Mouse (Mus musculus) hindbrain, embryonic 16.5 days (tissue): ENCODE measurements around the gene Ero1l. TPM values are rescaled to one million over a fixed set of nuclear protein-coding genes. Genes with fewer than 3 reads are reported as not detected.

Experiments
- ATAC-seq: fragments of 200-750 bp; cut with Nextera tagmentation; 2 replicates; pipeline ENCODE4 v1.8.0; 2017; ENCODE audit warnings: moderate TSS enrichment, moderate library complexity
- H3K27ac ChIP-seq: fragments of 300-500 bp; sonication (generic); 2 replicates; pipeline ENCODE4 v1.5.1; 2014; ENCODE audit warnings: low read depth, mild to moderate bottlenecking, control low read depth, low read length, moderate library complexity
- H3K27me3 ChIP-seq: fragments of 300-500 bp; sonication (generic); replicated peaks from 2 replicates; pipeline ENCODE4 v1.6.1; 2014; ENCODE audit warnings: low read length; ENCODE audit not compliant: control insufficient read depth, insufficient read depth
- H3K36me3 ChIP-seq: fragments of 300-500 bp; sonication (generic); 2 replicates; pipeline ENCODE4 v1.6.1; 2014; ENCODE audit warnings: mild to moderate bottlenecking, low read length, moderate library complexity, mixed read lengths; ENCODE audit not compliant: control insufficient read depth, insufficient read depth
- H3K4me1 ChIP-seq: fragments of 300-500 bp; sonication (generic); 2 replicates; pipeline ENCODE4 v1.6.1; 2014; ENCODE audit warnings: low read depth, low read length; ENCODE audit not compliant: control insufficient read depth, insufficient read depth
- H3K4me2 ChIP-seq: fragments of 300-500 bp; sonication (generic); 2 replicates; pipeline ENCODE4 v1.6.1; 2014; ENCODE audit warnings: mild to moderate bottlenecking, low read length, control low read depth, moderate library complexity
- H3K4me3 ChIP-seq: fragments of 300-500 bp; sonication (generic); 2 replicates; pipeline ENCODE4 v1.5.1; 2014; ENCODE audit warnings: mild to moderate bottlenecking, low read length, control low read depth, moderate library complexity
- H3K9ac ChIP-seq: fragments of 300-500 bp; sonication (generic); 2 replicates; pipeline ENCODE4 v1.6.1; 2014; ENCODE audit warnings: low read depth, mild to moderate bottlenecking, control low read depth, low read length, moderate library complexity
- H3K9me3 ChIP-seq: fragments of 300-500 bp; sonication (generic); 2 replicates; pipeline ENCODE4 v1.6.1; 2014; ENCODE audit warnings: mild to moderate bottlenecking, low read length, moderate library complexity; ENCODE audit not compliant: control insufficient read depth
- WGBS: fragments of 180-500 bp; shearing (Covaris S2); extraction: QIAGEN DNeasy Blood & Tissue Kit; methylation state at CpG from one replicate; pipeline ENCODE4 v1.1.7; 2014; 5-methylcytosine and 5-hydroxymethylcytosine counted together
- polyA plus RNA-seq: library from polyadenylated mRNA; unstranded; fragments of >200 nt; fragmentation: Nextera tagmentation; extraction: Ambion mirVana; gene quantifications from 2 replicates; pipeline ENCODE4 v1.2.1, GENCODE M21; 2015

Ero1l gene
- polyA plus RNA-seq, 1 experiment from 2014 or later, result 21.5 TPM

DNA sequence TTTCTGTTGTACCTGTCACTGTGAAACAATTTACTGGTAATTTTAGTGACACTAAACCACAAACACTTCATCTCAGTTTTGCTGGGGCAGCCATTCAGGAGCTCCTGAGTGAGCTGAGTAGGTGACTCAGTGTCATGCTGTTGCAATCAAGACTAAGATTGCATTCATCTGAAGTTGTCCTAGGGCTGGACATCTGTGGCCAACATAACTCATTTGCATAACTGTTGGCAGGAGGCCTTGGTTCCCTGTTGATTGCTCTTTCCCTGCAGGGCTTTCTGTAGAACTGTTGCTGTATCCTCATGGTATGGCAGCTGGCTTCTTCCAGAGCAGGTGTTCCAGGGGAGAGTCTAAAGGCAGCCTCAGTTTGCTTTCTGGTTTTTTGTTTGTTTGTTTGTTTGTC is 6.9 kb upstream of the Ero1l start:
- Histone ChIP-seq H3K27ac (no peak overlapping the region), H3K27me3 (no peaks in the 10 kb centered on the region), H3K4me3 (no peak overlapping the region), H3K9ac (no peak overlapping the region), H3K36me3 (no peaks in the 10 kb centered on the region), H3K4me1 (no peaks in the 10 kb centered on the region), H3K4me2 (no peak overlapping the region), H3K9me3 (no peaks in the 10 kb centered on the region)
- ATAC-seq, result no peak

DNA sequence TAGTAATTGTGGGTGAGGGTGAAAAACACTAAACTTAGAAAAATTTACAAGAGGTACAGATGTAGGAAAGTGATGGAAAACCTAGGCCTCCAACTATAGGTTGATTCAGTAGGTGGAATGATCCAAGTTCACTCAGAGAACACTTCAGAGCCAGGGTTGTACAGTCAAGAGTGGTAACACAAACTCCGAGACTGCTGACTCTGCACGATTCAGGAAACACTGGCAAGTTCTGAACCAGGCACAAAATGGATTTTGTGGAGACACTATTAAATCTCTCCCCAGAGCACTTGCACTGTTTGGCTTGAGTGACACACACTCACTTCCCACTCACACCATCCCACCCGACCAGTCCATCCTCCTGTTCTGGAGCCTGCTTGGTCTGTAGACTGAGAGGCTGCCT is 4.7 kb upstream of the Ero1l start:
- Histone ChIP-seq H3K9ac (no peak overlapping the region), H3K4me2 (no peak overlapping the region), H3K27ac (no peak overlapping the region), H3K9me3 (no peaks in the 10 kb centered on the region), H3K4me3 (no peak overlapping the region), H3K27me3 (no peaks in the 10 kb centered on the region), H3K4me1 (peaks cover 4% of the 10 kb centered on the region), H3K36me3 (no peaks in the 10 kb centered on the region)
- WGBS, result 92% methylated on average over 3 of the region's 3 CpGs
- no peak for ATAC-seq

DNA sequence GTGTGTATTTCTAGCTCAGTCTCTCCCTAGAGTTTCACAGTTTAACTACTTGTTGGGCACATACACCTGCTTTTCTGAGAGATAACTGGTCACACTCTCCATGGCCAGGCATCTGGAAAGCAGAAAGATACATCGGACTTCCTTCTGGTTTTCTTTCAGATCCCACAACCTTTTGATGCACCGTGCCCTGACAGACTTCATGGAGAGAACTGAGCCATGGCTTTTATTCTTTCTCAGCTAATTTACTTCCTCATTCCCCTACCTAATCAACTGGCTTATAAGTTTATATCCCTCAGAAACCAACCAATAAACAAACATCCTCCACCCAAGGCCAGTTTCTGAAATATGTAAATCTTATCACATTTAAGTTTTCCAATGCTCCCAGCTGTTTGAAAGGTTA is 3.9 kb upstream of the Ero1l start:
- H3K4me3 ChIP-seq, result no peak overlapping the region
- no peaks in the 10 kb centered on the region for H3K27me3 ChIP-seq
- no peak overlapping the region for H3K27ac ChIP-seq
- peaks cover 5% of the 10 kb centered on the region for H3K4me1 ChIP-seq
- no peak overlapping the region for H3K9ac ChIP-seq
- 87% methylated on average over 2 of the region's 2 CpGs for WGBS
- H3K9me3 ChIP-seq, result no peaks in the 10 kb centered on the region
- no peak overlapping the region for H3K4me2 ChIP-seq
- no peaks in the 10 kb centered on the region for H3K36me3 ChIP-seq
- no peak for ATAC-seq

DNA sequence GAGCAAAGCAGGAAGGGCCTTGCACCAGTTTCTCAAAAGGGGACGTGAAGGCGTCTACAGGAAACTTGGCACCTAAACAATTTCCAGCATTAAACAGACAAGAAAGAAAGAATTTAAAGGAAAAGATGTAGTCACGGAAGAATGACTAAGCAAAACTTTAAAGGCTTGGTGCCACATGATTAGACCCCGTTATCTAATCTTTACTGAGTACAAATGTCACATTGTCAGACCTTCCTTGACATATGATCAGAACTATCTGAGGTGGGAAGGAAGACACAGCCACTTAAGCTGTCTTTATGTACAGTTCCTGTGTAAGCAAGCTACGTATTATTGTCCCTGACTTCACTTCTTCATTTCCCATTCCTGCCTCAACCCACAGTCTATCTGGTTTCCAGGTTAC is 3.1 kb upstream of the Ero1l start:
- no peak overlapping the region for H3K27ac ChIP-seq
- ATAC-seq, result no peak
- no peak overlapping the region for H3K4me2 ChIP-seq
- H3K9me3 ChIP-seq, result no peaks in the 10 kb centered on the region
- WGBS, result 86% methylated on average over 5 of the region's 5 CpGs
- H3K4me3 ChIP-seq, result no peak overlapping the region
- no peaks in the 10 kb centered on the region for H3K27me3 ChIP-seq
- no peaks in the 10 kb centered on the region for H3K36me3 ChIP-seq
- H3K9ac ChIP-seq, result no peak overlapping the region
- H3K4me1 ChIP-seq, result peaks cover 11% of the 10 kb centered on the region

DNA sequence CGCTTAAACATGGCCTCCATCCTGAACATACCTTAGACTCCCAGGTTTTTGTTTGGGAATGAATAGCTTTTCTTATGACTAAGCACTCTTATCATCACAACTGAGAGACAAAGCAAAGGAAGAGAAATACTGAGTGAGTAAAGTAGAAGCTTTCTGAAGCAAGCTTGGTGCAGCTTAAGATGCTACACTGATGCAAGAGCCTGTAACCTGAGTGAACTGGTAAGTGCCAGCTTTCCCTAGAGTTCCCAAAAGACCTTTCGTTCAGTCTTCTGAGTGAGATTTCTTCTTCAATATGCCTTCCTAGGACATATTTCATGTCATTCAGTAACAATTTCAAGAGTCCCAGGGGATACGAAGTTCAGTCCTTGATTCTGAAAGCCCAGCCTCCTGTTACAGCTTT is 2.5 kb upstream of the Ero1l start:
- Histone ChIP-seq H3K27me3 (no peaks in the 10 kb centered on the region), H3K4me3 (no peak overlapping the region), H3K27ac (no peak overlapping the region), H3K36me3 (no peaks in the 10 kb centered on the region), H3K9ac (no peak overlapping the region), H3K4me2 (no peak overlapping the region), H3K9me3 (no peaks in the 10 kb centered on the region), H3K4me1 (peaks cover 11% of the 10 kb centered on the region)
- 80% methylated on average over 3 of the region's 3 CpGs for WGBS
- no peak for ATAC-seq

DNA sequence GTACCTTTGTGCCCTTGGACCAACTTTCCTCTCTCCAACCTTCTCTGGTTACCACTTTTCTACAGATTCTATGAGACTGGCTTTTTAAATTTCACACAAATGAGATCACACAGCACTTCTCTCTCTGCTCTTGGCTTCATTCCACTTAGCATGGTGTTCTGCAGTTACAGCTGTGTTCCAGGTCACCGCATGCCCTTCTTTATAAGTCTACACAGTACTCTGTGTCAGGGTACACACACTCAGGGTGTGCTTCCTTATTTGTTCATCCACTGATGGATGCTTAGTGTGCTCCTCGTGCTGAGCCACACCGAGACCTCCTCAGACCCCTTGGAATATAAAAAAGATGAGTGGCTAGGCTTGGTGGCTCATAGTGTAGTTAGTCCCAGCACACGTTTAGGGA is 1.5 kb upstream of the Ero1l start:
- H3K27ac ChIP-seq, result no peak overlapping the region
- H3K27me3 ChIP-seq, result no peaks in the 10 kb centered on the region
- WGBS, result 82% methylated on average over 4 of the region's 4 CpGs
- H3K4me3 ChIP-seq, result no peak overlapping the region
- peaks cover 11% of the 10 kb centered on the region for H3K4me1 ChIP-seq
- H3K4me2 ChIP-seq, result no peak overlapping the region
- H3K9ac ChIP-seq, result no peak overlapping the region
- H3K36me3 ChIP-seq, result no peaks in the 10 kb centered on the region
- ATAC-seq, result no peak
- no peaks in the 10 kb centered on the region for H3K9me3 ChIP-seq

DNA sequence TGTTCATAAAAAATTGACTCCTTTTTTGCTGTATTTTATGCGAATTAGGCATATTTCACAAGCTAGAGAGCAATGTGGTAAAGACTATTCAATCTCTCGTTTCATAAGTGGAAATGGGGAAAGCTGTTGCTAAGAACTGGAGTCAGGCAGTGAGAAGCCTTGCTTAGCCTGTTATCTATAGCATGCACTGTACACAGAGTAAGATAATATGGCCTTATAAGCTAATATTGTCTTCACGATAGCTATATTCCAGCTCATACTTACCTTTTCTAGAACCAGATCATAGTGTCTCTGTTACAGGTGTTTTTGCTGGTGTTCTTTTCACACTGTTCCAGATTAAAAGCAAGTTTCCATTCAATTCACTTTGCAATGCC is 653 bp upstream of the Ero1l start:
- H3K4me1 ChIP-seq, result peaks cover 11% of the 10 kb centered on the region
- no peaks in the 10 kb centered on the region for H3K9me3 ChIP-seq
- no peak overlapping the region for H3K4me3 ChIP-seq
- no peak overlapping the region for H3K27ac ChIP-seq
- H3K4me2 ChIP-seq, result peak overlapping the region; percentile 81
- H3K27me3 ChIP-seq, result no peaks in the 10 kb centered on the region
- 63% methylated on average over 3 of the region's 3 CpGs for WGBS
- no peak for ATAC-seq
- no peak overlapping the region; the same call in 1 of the 2 replicates for H3K9ac ChIP-seq
- no peaks in the 10 kb centered on the region for H3K36me3 ChIP-seq

DNA sequence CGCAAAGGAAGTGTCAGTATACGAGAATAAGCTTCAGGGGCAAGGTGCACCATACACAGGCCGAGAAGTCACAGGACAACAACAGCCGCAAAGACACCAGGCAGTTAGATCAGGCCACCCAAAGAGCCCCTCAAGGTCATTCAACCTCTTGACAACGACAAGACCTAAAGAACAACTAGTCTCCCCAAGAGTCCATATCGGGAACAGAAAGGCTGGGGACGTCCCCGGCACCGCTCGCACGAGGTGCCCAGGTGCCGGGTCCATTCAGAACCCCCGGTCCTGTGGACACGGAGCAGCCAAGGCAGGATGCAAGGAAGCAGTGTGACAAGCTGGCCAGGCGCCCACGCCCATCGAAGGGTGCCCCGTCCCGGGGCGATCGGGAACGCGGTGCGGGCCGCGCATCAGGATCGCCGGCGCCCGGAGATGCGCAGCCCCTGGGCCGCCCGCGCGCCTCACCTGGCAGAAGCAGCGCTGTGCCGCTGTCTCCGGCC is 605 bp downstream of the Ero1l start:
- peak overlapping the region; percentile 91 for H3K9ac ChIP-seq
- H3K4me3 ChIP-seq, result peak overlapping the region; percentile 83
- under 1% methylated on average over 36 of the region's 38 CpGs for WGBS
- H3K4me1 ChIP-seq, result peaks cover 11% of the 10 kb centered on the region
- no peak; the same call in 1 of the 2 replicates for ATAC-seq
- H3K4me2 ChIP-seq, result peak overlapping the region; percentile 81
- H3K27me3 ChIP-seq, result no peaks in the 10 kb centered on the region
- H3K36me3 ChIP-seq, result no peaks in the 10 kb centered on the region
- H3K9me3 ChIP-seq, result no peaks in the 10 kb centered on the region
- peak overlapping the region; percentile 97 for H3K27ac ChIP-seq

DNA sequence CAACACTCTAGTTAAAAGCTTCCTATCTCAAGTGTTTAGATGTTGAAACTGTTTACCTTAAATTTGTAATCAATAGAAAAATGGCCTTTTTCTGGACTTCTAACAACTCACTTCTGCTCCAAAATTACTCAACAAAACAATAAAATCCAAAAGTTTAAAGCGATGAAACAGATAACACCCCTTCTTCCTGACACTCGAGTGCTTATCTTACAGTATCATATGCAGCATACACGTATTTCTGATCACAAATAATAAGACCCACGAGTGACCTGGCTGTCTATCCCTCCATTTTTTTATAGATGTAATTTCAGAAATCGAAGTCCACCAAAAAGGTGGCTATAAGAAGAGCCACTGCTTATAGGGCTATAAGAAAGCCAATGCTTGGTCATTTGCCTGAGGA is 1.6 kb downstream of the Ero1l start:
- Histone ChIP-seq H3K9me3 (no peaks in the 10 kb centered on the region), H3K27ac (no peak overlapping the region)

DNA sequence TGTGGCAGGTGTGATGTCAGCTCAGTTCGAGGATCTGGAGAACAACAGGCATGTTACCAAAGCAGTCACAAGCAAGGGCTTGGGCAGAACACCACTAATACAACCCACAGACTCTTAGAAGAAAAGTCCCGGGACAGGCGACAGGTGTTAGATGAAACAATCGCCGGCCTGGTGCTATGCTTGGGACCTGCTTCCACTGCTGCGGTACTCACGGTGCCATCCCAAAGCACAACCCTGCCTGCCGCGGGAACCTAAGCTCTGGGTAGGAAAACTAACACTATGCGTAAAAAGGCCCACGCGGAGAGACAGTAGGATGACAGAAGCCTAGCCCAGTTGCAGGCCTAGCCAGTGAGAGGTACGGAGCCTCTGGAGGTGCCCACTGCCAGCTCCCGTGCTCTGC is 8.5 kb downstream of the Ero1l start:
- H3K9ac ChIP-seq, result no peak overlapping the region
- WGBS, result 92% methylated on average over 14 of the region's 14 CpGs
- no peak overlapping the region for H3K27ac ChIP-seq
- no peaks in the 10 kb centered on the region for H3K9me3 ChIP-seq
- H3K27me3 ChIP-seq, result no peaks in the 10 kb centered on the region
- no peak overlapping the region for H3K4me2 ChIP-seq
- no peak for ATAC-seq
- H3K4me1 ChIP-seq, result no peaks in the 10 kb centered on the region
- no peak overlapping the region for H3K4me3 ChIP-seq
- H3K36me3 ChIP-seq, result 0 out of 2 replicates have a peak, but pooled peaks cover 3% of the 10 kb centered on the region

More for the DNA sequence above, 1.6 kb downstream of the Ero1l start:
- peaks cover 11% of the 10 kb centered on the region for H3K4me1 ChIP-seq
- H3K4me2 ChIP-seq, result peak overlapping the region; percentile 81
- peak overlapping the region; percentile 91 for H3K9ac ChIP-seq
- H3K36me3 ChIP-seq, result no peaks in the 10 kb centered on the region
- WGBS, result 79% methylated on average over 5 of the region's 5 CpGs
- H3K27me3 ChIP-seq, result no peaks in the 10 kb centered on the region
- H3K4me3 ChIP-seq, result peak overlapping the region; percentile 83
- ATAC-seq, result no peak
